Comparison of ENCODE assay signal across 16 mouse cellular contexts in the genomic region with DNA sequence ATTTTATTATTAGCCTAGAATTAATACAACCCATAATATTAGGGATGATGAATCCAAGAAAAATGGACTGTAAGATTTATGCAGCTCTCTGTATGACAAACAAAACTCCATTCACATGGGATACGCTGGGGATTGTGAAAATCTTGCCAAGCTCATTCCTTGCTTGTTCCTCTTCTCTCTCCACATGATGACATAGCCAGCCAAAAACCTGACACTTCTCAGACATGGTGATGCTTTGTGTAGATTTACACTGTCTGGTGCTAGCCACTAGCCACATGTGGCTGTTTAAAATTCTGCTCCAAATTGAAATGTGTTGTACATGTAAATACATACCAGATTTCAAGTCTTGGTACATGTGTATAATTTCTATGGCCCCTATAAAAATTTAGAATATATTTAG. TPM values are rescaled to one million over a fixed set of nuclear protein-coding genes. Genes with fewer than 3 reads are reported as not detected.
"Had no signal": no experiment of that assay in that cellular context is flagged by ENCODE, and none has a peak within 500 bp of the region (broad histone marks: within the 10 kb centered on the region; RNA-seq: fewer than 3 reads in every experiment).

No protein-coding gene starts in this region.

- H3K27ac ChIP-seq: kidney, embryonic 15.5 days; limb, embryonic 15.5 days; liver, embryonic 12.5 days; midbrain, embryonic 10.5 days; neural tube, embryonic 13.5 days had no signal

- H3K4me3 ChIP-seq: kidney, embryonic 15.5 days; limb, embryonic 15.5 days; liver, embryonic 12.5 days; midbrain, embryonic 10.5 days; neural tube, embryonic 13.5 days had no signal

- H3K4me2 ChIP-seq: kidney, embryonic 15.5 days; limb, embryonic 15.5 days; liver, embryonic 12.5 days; lung, embryonic 14.5 days; neural tube, embryonic 13.5 days had no signal

- H3K27me3 ChIP-seq: limb, embryonic 15.5 days; liver, embryonic 12.5 days; neural tube, embryonic 13.5 days had no signal

- DNase-seq: kidney, postnatal 14 days; lung, embryonic 14.5 days; lung, postnatal 10 days; lung, postnatal 4 days; midbrain, embryonic 14.5 days; retina, postnatal 1 day; right cerebral cortex, postnatal 4 days; spleen, adult 18-20 months; thymus, adult 18-20 months; thymus, postnatal 36 days had no signal

- H3K9ac ChIP-seq: kidney, embryonic 15.5 days; limb, embryonic 15.5 days; liver, embryonic 12.5 days; lung, embryonic 14.5 days; neural tube, embryonic 13.5 days had no signal

- H3K4me1 ChIP-seq: kidney, embryonic 15.5 days; limb, embryonic 15.5 days; liver, embryonic 12.5 days; neural tube, embryonic 13.5 days had no signal

- H3K36me3 ChIP-seq: kidney, embryonic 15.5 days; limb, embryonic 15.5 days; liver, embryonic 12.5 days; midbrain, embryonic 10.5 days; neural tube, embryonic 13.5 days had no signal

- H3K9me3 ChIP-seq: kidney, embryonic 15.5 days; limb, embryonic 15.5 days; liver, embryonic 12.5 days; midbrain, embryonic 10.5 days; neural tube, embryonic 13.5 days had no signal

- ATAC-seq: liver, embryonic 12.5 days had no signal

RNA-seq across cellular contexts. Expression of gene Hs3st5, which starts 6.9 kb away (rescaled TPM):
- total RNA-seq: megakaryocyte, adult 5-6 weeks had no signal
- polyA plus RNA-seq: liver, embryonic 12.5 days had no signal
